Mouse (Mus musculus): Measurements from ENCODE around the gene Plac9a.
"Not testable (repeated sequence)": the region's sequence is repeated elsewhere in the genome, so short reads cannot be mapped to it uniquely, and the experiment has no call there.

The Plac9a gene

GRCm38 (mm10) chr14:25903000-25903399 is at the start of gene Plac9a:
Plac9a (minus strand) TSS chr14:25903100.
- not testable (repeated sequence) for DNase-seq (ENCODE audit: low read depth in 2 of 2, low spot score in 2 of 2)

- not testable (repeated sequence) for DNase-seq (ENCODE audit: low read depth in 2 of 2, low spot score in 2 of 2)
These were observed 35.1 kb upstream of the Plac9a start, which contains the start of gene Cphx1 for GRCm38 (mm10) chr14:25938004-25938403. Cphx1 (plus strand) TSS chr14:25938304.

- not testable (repeated sequence) for DNase-seq (ENCODE audit: low read depth in 2 of 2, low spot score in 2 of 2)
These were observed 34.1 kb upstream of the Plac9a start for GRCm38 (mm10) chr14:25936867-25937630.

GRCm38 (mm10) chr14:25927562-25927881 is 24.6 kb upstream of the Plac9a start, which contains the start of gene Tmem254a:
Tmem254a (minus strand) TSS chr14:25927672.
- DNase-seq (ENCODE audit: low read depth in 2 of 2, low spot score in 2 of 2): not testable (repeated sequence)

GRCm38 (mm10) chr14:25926814-25927561 is 24.1 kb upstream of the Plac9a start:
- DNase-seq (ENCODE audit: low read depth in 2 of 2, low spot score in 2 of 2): not testable (repeated sequence)

GRCm38 (mm10) chr14:25918427-25919170 is 15.7 kb upstream of the Plac9a start:
- not testable (repeated sequence) for DNase-seq (ENCODE audit: low read depth in 2 of 2, low spot score in 2 of 2)

GRCm38 (mm10) chr14:25908976-25909375 is 6.1 kb upstream of the Plac9a start:
- DNase-seq (ENCODE audit: low read depth in 2 of 2, low spot score in 2 of 2): not testable (repeated sequence)

- DNase-seq (ENCODE audit: low read depth in 2 of 2, low spot score in 2 of 2): not testable (repeated sequence)
These were observed 4.4 kb upstream of the Plac9a start for GRCm38 (mm10) chr14:25907272-25907671.

GRCm38 (mm10) chr14:25905243-25905642 is 2.3 kb upstream of the Plac9a start:
- DNase-seq (ENCODE audit: low read depth in 2 of 2, low spot score in 2 of 2): not testable (repeated sequence)

- DNase-seq (ENCODE audit: low read depth in 2 of 2, low spot score in 2 of 2): not testable (repeated sequence)
These were observed 7.2 kb downstream of the Plac9a start for GRCm38 (mm10) chr14:25895686-25896085.

- DNase-seq (ENCODE audit: low read depth in 2 of 2, low spot score in 2 of 2): not testable (repeated sequence)
These were observed 8.3 kb downstream of the Plac9a start for GRCm38 (mm10) chr14:25894566-25894965.

GRCm38 (mm10) chr14:25885886-25886285 is 17.0 kb downstream of the Plac9a start:
- not testable (repeated sequence) for DNase-seq (ENCODE audit: low read depth in 2 of 2, low spot score in 2 of 2)

GRCm38 (mm10) chr14:25881769-25882168 is 21.1 kb downstream of the Plac9a start:
- DNase-seq (ENCODE audit: low read depth in 2 of 2, low spot score in 2 of 2): not testable (repeated sequence)

- DNase-seq (ENCODE audit: low read depth in 2 of 2, low spot score in 2 of 2): not testable (repeated sequence)
These were observed 26.3 kb downstream of the Plac9a start for GRCm38 (mm10) chr14:25876640-25877039.

GRCm38 (mm10) chr14:25872461-25873415 is 30.2 kb downstream of the Plac9a start:
- no peak for DNase-seq (ENCODE audit: low read depth in 2 of 2, low spot score in 2 of 2)

- DNase-seq (ENCODE audit: low read depth in 2 of 2, low spot score in 2 of 2): no peak
These were observed 33.6 kb downstream of the Plac9a start for GRCm38 (mm10) chr14:25869135-25869878.

- no peak for DNase-seq (ENCODE audit: low read depth in 2 of 2, low spot score in 2 of 2)
These were observed 34.2 kb downstream of the Plac9a start for GRCm38 (mm10) chr14:25868706-25869105.

GRCm38 (mm10) chr14:25867834-25868233 is 35.1 kb downstream of the Plac9a start:
- no peak for DNase-seq (ENCODE audit: low read depth in 2 of 2, low spot score in 2 of 2)

GRCm38 (mm10) chr14:25866832-25867231 is 36.1 kb downstream of the Plac9a start:
- no peak for DNase-seq (ENCODE audit: low read depth in 2 of 2, low spot score in 2 of 2)

All from CD8-positive naive resting alpha-beta T cell, adult 2 months (primary cell).